Mouse (Mus musculus): ENCODE results near the gene Ngef.
"Not testable (repeated sequence)": the region's sequence is repeated elsewhere in the genome, so short reads cannot be mapped to it uniquely, and the experiment has no call there.

Gene Ngef

DNA sequence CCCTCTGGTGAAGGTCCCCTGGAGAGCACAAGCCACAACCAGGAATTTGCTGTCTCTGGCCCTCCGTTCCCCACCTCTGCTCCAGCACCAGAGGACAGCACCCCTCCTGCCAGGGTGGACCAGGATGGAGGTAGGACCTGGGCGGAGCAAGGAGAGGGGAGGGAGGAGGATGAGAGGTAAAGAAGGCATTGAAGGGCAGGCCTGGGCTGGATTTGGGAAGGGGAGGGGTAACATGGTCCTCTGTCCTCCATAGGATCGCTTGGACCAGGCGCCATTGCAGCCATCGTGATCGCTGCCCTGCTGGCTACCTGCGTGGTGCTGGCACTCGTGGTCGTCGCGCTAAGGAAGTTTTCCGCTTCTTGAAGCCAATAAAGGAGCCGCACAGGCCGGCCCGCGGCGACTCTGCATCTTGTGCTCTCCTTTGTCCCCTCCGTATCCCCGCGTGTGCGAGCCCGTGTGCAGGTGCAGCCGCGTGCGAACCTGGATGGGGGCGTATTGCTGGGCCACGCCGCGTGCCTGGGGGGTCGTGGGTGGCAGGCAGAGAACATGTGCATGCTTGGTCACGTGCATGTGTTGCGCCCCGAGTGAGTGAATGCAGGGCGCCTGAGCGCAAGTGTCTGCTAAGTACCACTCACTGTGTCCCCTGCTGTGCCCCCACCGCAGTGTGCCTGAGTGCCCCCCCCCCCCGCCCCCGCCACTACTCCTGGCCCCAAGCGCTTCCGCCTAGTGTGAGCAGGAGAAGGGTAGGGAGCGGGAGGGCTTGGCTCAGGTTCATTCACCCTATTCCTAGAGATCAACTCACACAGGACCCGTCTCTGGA is 98.4 kb downstream of the Ngef start:
- no peak for DNase-seq (ENCODE audit: low spot score)

DNA sequence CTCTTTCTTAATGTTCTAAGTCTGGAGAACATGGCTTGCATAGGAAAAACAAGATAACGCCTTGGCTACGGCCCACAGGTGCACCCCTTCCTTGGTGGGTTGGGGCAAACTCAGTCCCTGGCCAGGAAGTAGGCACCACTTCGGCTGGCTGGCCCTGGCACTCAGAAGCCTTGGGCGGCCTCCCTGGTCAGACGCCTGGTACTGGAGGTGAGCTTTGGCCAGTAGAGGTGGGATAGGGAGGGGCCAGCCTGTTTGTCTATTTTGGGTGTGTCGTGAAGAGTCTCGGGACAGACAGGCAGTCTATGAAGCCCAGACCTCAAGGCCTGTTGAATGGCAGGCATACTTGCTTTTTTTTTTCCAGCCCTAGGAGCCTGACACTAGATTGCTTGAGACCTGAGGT is 101.1 kb downstream of the Ngef start:
- DNase-seq (ENCODE audit: low spot score): no peak

DNA sequence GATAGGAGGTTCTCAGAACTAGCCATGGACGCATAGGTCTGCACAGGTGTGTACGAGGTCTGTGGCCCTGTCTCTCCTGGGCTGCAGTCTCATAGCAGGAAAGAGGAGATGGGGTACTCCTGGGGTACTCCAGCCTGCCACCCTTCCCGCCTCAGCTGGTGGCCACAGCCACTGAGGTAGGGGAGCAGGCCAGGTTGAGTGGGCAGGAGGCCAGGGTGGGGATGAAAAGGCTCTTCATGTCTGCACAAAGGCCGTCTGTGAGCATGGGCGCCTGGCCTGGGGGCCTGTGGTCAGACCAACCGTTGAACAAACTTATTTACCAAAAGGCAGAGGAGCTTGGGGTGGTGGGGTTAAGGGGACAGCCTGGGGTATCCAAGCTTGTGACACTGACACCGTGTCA is 101.8 kb downstream of the Ngef start:
- no peak for DNase-seq (ENCODE audit: low spot score)

DNA sequence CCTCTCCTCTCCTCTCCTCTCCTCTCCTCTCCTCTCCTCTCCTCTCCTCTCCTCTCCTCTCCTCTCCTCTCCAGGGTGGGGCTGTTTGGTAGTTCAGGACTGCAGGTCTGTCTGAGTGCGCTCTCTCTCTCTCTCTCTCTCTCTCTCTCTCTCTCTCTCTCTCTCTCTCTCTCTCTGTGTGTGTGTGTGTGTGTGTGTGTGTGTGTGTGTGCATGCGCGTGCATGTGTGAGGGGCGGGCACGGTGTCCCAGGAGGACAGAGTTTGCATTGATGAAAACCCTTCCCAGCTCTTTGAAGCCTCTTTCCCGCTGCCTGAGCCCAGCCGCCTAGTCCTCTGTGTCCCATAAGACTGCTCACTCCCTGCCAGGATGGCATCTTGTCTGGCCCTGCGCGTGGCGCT is 103.7 kb downstream of the Ngef start, which contains the start of gene Snorc:
Gene Snorc, plus strand, starts transcription at position 301 of the 400 bp plus-strand sequence.
- not testable (repeated sequence) for DNase-seq (ENCODE audit: low spot score)

DNA sequence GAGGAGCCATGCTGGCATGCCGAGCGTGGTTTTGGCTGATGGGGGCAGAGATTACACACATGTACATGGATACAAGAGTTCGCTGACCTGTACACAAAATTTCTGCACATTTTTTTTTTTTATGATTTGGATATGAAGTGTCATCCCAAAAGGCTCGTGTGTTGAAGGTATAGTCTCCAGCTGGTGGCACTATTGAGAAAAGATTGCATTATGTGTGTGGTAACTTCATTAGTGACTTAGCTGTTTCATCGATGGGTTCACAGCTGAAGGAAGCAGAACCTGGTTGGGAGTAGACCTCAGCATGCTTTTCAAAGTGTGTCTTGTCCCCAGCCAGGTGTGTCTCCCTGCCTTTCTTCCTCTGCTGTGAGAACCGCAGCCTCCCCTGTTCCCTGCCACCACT is 105.3 kb downstream of the Ngef start:
- DNase-seq (ENCODE audit: low spot score): no peak

DNA sequence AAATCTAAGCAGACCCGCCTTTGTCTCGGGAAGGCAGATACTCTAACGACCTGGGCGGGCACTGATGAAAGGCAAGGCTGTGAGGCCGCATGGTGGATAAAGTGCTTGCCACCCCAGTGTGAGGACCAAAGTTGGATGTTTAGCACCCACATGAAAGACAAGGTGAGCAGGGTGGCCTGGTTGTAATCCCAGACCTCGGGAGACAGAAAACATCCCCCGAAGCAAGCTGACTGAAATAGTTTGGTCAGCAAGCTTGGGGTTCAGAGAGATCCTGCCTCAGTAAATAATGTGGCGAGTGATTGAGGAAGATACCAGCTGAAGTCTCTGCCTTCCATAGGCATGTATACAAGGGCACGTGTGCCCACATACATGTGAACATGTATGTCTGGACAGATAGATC is 106.2 kb downstream of the Ngef start:
- DNase-seq (ENCODE audit: low spot score): no peak

DNA sequence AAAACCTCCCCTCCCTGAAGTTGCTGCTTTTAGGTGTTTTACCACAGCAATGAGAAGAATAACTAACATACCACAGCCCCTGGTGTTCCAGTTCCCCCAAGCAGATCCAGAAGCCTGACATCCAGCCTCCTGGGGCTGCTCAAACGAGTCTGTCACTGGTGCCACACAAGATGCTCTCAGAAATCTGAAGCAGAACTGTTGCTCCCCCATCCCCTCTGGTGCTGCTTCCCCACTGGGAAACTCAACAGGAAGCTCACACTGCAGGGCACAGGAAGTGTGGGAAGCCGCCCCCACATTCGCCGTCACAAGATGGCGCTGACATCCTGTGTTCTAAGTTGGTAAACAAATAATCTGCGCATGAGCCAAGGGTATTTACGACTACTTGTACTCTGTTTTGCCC is 113.8 kb downstream of the Ngef start:
- DNase-seq (ENCODE audit: low spot score): not testable (repeated sequence)

DNA sequence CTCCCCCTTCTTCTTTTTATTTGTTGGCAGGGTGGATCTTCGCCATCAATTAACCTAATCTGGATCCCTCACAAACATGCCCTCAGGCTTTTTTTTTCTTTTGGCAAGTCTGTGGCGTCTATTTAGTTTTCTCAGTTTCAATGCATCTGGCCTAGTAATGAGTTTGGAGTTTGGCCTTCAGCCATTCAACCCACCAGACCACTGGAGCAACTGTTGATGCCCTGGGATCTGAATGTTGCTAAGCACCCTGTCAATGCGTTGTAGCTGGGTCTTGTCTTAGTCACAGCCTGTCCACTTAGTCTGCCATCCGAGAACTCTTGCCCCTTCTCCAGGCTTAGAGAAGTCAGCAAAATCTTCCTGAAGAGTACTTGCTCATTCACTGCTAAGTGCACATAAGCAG is 115.6 kb downstream of the Ngef start:
- no peak for DNase-seq (ENCODE audit: low spot score)

DNA sequence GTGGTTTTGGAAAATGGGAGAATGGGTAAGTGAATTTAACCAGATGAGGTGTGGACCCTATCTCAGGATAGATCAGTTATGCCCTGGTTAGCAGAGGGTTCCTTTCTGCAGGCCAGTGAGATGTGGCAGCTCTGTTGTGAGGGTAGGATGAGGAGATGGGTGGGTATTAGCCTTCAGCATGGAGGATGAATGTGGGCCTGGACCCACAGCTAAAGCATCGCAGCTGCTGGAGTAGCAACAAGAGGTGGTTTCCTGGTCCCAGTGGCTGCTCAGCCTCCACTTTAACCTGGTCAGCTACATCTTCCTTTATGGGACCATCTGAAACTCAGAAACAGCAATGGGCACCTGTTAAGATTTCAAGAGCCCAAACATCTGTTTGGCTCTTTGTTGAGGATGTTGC is 117.2 kb downstream of the Ngef start:
- DNase-seq (ENCODE audit: low spot score): no peak

DNA sequence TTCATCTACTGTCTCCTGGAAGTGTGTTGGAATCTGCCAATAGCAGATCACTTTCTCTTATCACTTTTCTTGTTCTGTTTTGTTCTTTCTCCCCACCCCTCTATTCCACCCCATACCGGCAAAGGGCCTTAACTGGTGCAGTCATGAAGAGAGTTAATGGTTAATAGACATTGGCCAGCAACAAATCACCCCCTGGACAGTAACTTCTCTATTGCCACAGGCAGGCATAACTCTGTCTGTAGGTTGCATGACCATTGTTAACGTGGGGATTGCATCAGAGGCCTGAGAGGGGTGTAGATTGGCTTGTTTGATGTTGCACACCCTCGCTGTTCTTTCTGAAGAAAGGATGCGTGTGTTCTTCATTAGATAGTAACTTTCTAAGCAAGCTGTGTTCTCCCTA is 124.2 kb downstream of the Ngef start:
- DNase-seq (ENCODE audit: low spot score): no peak

DNA sequence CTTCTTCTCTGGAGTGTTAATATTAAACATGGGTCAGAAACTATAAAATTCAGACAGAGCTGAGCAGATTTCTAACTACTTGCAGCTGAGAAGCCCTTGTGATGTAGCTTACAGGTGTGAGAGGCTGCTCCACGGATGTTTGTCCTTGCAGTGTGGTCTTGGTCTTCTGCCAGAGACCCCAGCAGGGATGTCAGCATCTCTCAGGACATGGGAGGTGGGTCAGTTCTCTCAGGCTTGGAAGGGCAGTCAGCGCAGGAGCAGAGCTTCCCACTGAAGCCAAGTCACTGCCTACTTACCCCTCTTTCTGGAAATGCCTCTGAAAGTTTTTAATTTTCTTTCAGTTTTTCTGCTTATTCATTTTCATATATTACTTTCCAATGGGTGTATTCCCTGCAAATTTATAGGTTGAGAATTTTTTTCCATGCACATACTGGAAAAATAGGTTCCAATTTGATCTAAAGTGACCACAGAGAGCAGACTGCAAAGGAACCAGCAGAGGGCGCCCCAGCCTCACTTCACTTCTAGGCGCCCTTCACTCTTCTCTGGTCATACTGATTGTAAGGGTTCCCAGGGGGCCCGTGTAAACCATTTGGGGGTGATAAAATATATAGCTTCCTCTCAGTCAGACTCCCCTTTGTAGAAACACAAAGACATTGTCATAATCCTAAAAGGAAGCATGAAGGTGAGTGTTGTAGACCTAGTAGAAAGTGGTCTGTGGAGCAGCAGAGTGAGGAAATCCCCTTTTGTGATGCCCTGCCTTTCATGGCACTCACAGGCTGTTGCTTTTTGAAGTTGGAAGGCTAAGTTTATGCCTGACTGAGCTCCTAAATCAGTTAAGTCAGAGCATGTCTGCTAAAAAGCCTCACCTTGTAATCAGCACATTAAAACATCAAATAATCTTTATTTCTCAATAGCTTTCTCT is 126.2 kb downstream of the Ngef start:
- DNase-seq (ENCODE audit: low spot score): no peak

DNA sequence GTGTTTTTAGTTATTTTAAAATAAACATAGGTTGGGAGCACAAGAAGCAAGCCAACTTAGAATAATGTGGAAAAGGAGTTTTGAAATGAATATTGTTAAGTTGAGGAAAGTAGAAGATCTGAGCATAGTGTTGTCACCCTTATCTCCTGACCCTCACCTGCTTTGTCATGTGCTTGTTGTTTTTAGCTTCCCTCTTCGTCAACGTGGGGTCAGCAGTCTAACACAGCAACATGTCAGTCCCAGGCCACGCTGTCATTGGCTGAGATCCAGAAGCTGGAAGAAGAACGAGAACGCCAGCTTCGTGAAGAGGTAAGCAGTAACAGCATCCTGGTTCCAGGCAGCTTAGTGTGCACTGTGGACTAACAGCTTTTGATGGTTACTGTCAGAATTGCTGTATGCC is 137.1 kb downstream of the Ngef start:
- DNase-seq (ENCODE audit: low spot score): no peak

DNA sequence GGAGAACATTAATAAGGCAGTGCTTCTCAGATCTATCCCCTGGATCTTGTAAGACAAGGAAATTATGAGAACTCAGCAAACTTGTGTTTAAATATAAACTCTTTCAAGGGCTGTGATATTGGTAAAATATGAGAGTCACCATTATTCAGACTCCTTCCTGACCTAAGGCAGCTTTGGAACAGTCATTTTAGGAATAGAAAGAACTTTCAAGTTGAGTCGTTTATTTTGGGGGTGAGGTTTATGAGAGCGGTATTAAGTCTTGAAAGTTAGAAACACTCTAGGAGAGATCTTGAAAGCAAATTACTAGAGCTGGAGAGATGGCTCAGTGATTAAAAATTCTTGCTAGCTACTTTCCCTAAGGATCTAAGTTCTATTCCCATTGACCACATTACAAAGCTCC is 138.5 kb downstream of the Ngef start:
- DNase-seq (ENCODE audit: low spot score): no peak

Measured in urinary bladder, postnatal 10 days (tissue).